Mouse (Mus musculus): ENCODE measurements at regions not wholly inside any gene's neighbourhood (a gene's known extent, or its start where the extent isn't known, plus 50 kb on each side); places are given as distances from the start of the nearest gene placed in this dataset.

GRCm38 (mm10) chr2:137247931-137248330, 131.5 kb upstream of the Jag1 start:
- DNase-seq (ENCODE audit: low spot score in 2 of 2): no peak

- DNase-seq (ENCODE audit: low spot score in 2 of 2): no peak
Measured at GRCm38 (mm10) chr2:137244370-137244769, 127.9 kb upstream of the Jag1 start.

GRCm38 (mm10) chr2:137243914-137244313, 127.5 kb upstream of the Jag1 start:
- peak in 1 of 2 experiments; percentile 4 for DNase-seq (ENCODE audit: low spot score in 2 of 2)

GRCm38 (mm10) chr2:137236961-137237360, 120.5 kb upstream of the Jag1 start:
- no peak for DNase-seq (ENCODE audit: low spot score in 2 of 2)

- no peak for DNase-seq (ENCODE audit: low spot score in 2 of 2)
Measured at GRCm38 (mm10) chr2:137233936-137234335, 117.5 kb upstream of the Jag1 start.

GRCm38 (mm10) chr2:137231161-137231560, 114.7 kb upstream of the Jag1 start:
- DNase-seq (ENCODE audit: low spot score in 2 of 2): no peak

GRCm38 (mm10) chr2:137229422-137230069, 113.1 kb upstream of the Jag1 start:
- no peak for DNase-seq (ENCODE audit: low spot score in 2 of 2)

- no peak for DNase-seq (ENCODE audit: low spot score in 2 of 2)
Measured at GRCm38 (mm10) chr2:137227495-137227894, 111.1 kb upstream of the Jag1 start.

GRCm38 (mm10) chr2:137224702-137225552, 108.5 kb upstream of the Jag1 start:
- no peak for DNase-seq (ENCODE audit: low spot score in 2 of 2)

- DNase-seq (ENCODE audit: low spot score in 2 of 2): no peak
Measured at GRCm38 (mm10) chr2:137215697-137216096, 99.3 kb upstream of the Jag1 start.

- no peak for DNase-seq (ENCODE audit: low spot score in 2 of 2)
Measured at GRCm38 (mm10) chr2:137207846-137208245, 91.4 kb upstream of the Jag1 start.

- DNase-seq (ENCODE audit: low spot score in 2 of 2): peak; percentile 4 to 19
Measured at GRCm38 (mm10) chr2:137204274-137204850, 87.9 kb upstream of the Jag1 start.

- no peak for DNase-seq (ENCODE audit: low spot score in 2 of 2)
Measured at GRCm38 (mm10) chr2:137200101-137200500, 83.7 kb upstream of the Jag1 start.

- no peak for DNase-seq (ENCODE audit: low spot score in 2 of 2)
Measured at GRCm38 (mm10) chr2:137192183-137192582, 75.7 kb upstream of the Jag1 start.

- no peak for DNase-seq (ENCODE audit: low spot score in 2 of 2)
Measured at GRCm38 (mm10) chr2:137169176-137169575, 52.7 kb upstream of the Jag1 start.

- no peak for DNase-seq (ENCODE audit: low spot score in 2 of 2)
Measured at GRCm38 (mm10) chr2:137168626-137169025, 52.2 kb upstream of the Jag1 start.
